Comparison of ENCODE assay signal across 24 mouse cellular contexts in the genomic region with DNA sequence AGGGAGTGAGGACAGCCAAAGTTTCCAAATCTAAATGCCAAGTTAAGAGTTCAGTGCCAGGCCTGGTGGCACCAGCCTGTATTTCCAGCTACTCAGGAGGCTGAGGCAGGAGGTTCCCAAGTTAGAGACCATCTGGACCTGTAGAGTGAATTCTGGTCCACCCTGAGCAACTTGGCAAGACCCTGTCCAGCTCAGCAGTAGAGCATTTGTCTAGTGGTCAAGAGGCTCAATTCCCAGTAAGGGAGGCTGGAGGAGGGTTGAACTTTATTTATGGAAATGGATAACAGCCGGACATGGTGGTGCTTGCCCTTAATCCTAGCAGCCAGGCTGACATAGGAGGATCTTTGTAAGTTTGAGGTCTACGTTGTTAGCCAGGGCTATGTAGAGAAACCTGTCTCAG.
"Had no signal": no experiment of that assay in that cellular context is flagged by ENCODE, and none has a peak within 500 bp of the region (broad histone marks: within the 10 kb centered on the region; RNA-seq: fewer than 3 reads in every experiment).

No protein-coding gene starts in this region.

- ATAC-seq: forebrain, embryonic 13.5 days; forebrain, embryonic 14.5 days; forebrain, embryonic 15.5 days; forebrain, embryonic 16.5 days; forebrain, postnatal 0 days had no signal

- H3K9me3 ChIP-seq: embryonic facial prominence, embryonic 10.5 days; embryonic facial prominence, embryonic 12.5 days; embryonic facial prominence, embryonic 13.5 days; embryonic facial prominence, embryonic 15.5 days; forebrain, embryonic 10.5 days; forebrain, embryonic 12.5 days; forebrain, embryonic 13.5 days; forebrain, embryonic 15.5 days; heart, embryonic 10.5 days had no signal

- H3K27ac ChIP-seq: embryonic facial prominence, embryonic 10.5 days; embryonic facial prominence, embryonic 12.5 days; embryonic facial prominence, embryonic 13.5 days; embryonic facial prominence, embryonic 15.5 days; forebrain, embryonic 10.5 days; forebrain, embryonic 12.5 days; forebrain, embryonic 13.5 days; forebrain, embryonic 15.5 days; gastrocnemius, adult 2 months; heart, adult 2 months; heart, embryonic 10.5 days had no signal

- H3K4me1 ChIP-seq: embryonic facial prominence, embryonic 10.5 days; embryonic facial prominence, embryonic 12.5 days; embryonic facial prominence, embryonic 15.5 days; forebrain, embryonic 10.5 days; forebrain, embryonic 12.5 days; forebrain, embryonic 13.5 days; forebrain, embryonic 15.5 days had no signal

- H3K4me2 ChIP-seq: embryonic facial prominence, embryonic 12.5 days; embryonic facial prominence, embryonic 13.5 days; embryonic facial prominence, embryonic 15.5 days; forebrain, embryonic 12.5 days; forebrain, embryonic 13.5 days; forebrain, embryonic 15.5 days had no signal

- H3K9ac ChIP-seq: embryonic facial prominence, embryonic 12.5 days; embryonic facial prominence, embryonic 13.5 days; embryonic facial prominence, embryonic 15.5 days; forebrain, embryonic 12.5 days; forebrain, embryonic 13.5 days; forebrain, embryonic 15.5 days; forebrain, postnatal 0 days had no signal

- H3K27me3 ChIP-seq: embryonic facial prominence, embryonic 12.5 days; embryonic facial prominence, embryonic 13.5 days; embryonic facial prominence, embryonic 15.5 days; forebrain, embryonic 12.5 days; forebrain, embryonic 13.5 days; forebrain, embryonic 15.5 days had no signal

- DNase-seq: cerebellum, adult 9-10 months; cerebellum, adult 9-11 months; cerebellum, postnatal 36 days; embryo, embryonic 11 days; forebrain, postnatal 0 days; gastrocnemius, adult 2 months; gastrocnemius, postnatal 10 days; gastrocnemius, postnatal 14 days; gastrocnemius, postnatal 25 days; gastrocnemius, postnatal 36 days; heart, adult 18-20 months; heart, adult 2 months had no signal

- H3K4me3 ChIP-seq: embryonic facial prominence, embryonic 10.5 days; embryonic facial prominence, embryonic 12.5 days; embryonic facial prominence, embryonic 13.5 days; embryonic facial prominence, embryonic 15.5 days; erythroblast, embryonic 14.5 days; forebrain, embryonic 10.5 days; forebrain, embryonic 12.5 days; forebrain, embryonic 13.5 days; forebrain, embryonic 15.5 days; gastrocnemius, adult 2 months; heart, adult 2 months; heart, embryonic 10.5 days had no signal
